Mouse (Mus musculus) E14TG2a.4 (cell line): ENCODE measurements around the gene Agrn.

Experiments used
- CTCF ChIP-seq: conservative IDR thresholded peaks from 2 replicates; pipeline ENCODE4 v1.5.1; 2014; ENCODE audit warnings: low read length
- NANOG ChIP-seq: IDR thresholded peaks from 2 replicates; pipeline ENCODE4 v1.6.1; 2014; ENCODE audit warnings: borderline replicate concordance, low read length, mixed read lengths

- TF ChIP-seq CTCF (no peak), NANOG (no peak)
Observed at GRCm38 (mm10) chr4:156177630-156178029, 19.7 kb downstream of the Agrn start.
